10 mouse cellular contexts compared by ENCODE assay signal in genomic region chr1:77213462-77214098, GRCm38 (mm10).
DNase-seq lines count a peak whose midpoint lies in the region; ATAC-seq and TF ChIP-seq lines count a peak whose summit lies in the region.
"Had no signal": no experiment of that assay in that cellular context is flagged by ENCODE, and none has a peak within 500 bp of the region (broad histone marks: within the 10 kb centered on the region; RNA-seq: fewer than 3 reads in every experiment).

No protein-coding gene starts in this region.

- H3K36me3 ChIP-seq in heart, embryonic 11.5 days (ENCODE audit: control insufficient read depth, insufficient read depth, low read length), result no peaks in the 10 kb centered on the region
- H3K36me3 ChIP-seq: midbrain, embryonic 13.5 days had no signal

- no peak overlapping the region for H3K9ac ChIP-seq in heart, embryonic 11.5 days (ENCODE audit: low read depth, low read length)
- H3K9ac ChIP-seq: midbrain, embryonic 13.5 days had no signal

- peak; percentile 6 to 12 for DNase-seq in urinary bladder, adult 18-20 months (ENCODE audit: low spot score in 2 of 2)
- no peak for DNase-seq in urinary bladder, adult 2 months (ENCODE audit: low spot score)
- peak; percentile 7 for DNase-seq in lung, adult 2 months
- DNase-seq in right cerebral cortex, postnatal 36 days (ENCODE audit: low spot score in 2 of 2), result no peak
- DNase-seq in adrenal gland, adult 2 months, result no peak
- DNase-seq in ovary, postnatal 36 days (ENCODE audit: low spot score), result no peak
- DNase-seq: cerebellum, adult 9-10 months; gastrocnemius, postnatal 14 days had no signal

- no peaks in the 10 kb centered on the region for H3K4me1 ChIP-seq in heart, embryonic 11.5 days (ENCODE audit: control insufficient read depth, insufficient read depth, low read length)
- H3K4me1 ChIP-seq in lung, adult 2 months (ENCODE audit: control insufficient read depth, insufficient read depth, low read length), result no peaks in the 10 kb centered on the region
- H3K4me1 ChIP-seq: midbrain, embryonic 13.5 days had no signal

- no peaks in the 10 kb centered on the region for H3K27me3 ChIP-seq in heart, embryonic 11.5 days (ENCODE audit: control insufficient read depth, insufficient read depth, low read length)
- H3K27me3 ChIP-seq: midbrain, embryonic 13.5 days had no signal

- 0 out of 2 replicates have a peak overlapping the region, but pooled peaks have one; percentile 11 for H3K4me3 ChIP-seq in heart, embryonic 11.5 days (ENCODE audit: low read depth, low read length)
- no peak overlapping the region for H3K4me3 ChIP-seq in lung, adult 2 months (replicated peaks; ENCODE audit: extremely low read depth, low read depth, low read length)
- H3K4me3 ChIP-seq: midbrain, embryonic 13.5 days had no signal

- ATAC-seq in heart, embryonic 11.5 days (replicated peaks; ENCODE audit: insufficient number of reproducible peaks, low FRiP score, low TSS enrichment), result no peak
- ATAC-seq: midbrain, embryonic 13.5 days had no signal

- 20% methylated on average over 8 of the region's 8 CpGs for WGBS in heart, embryonic 11.5 days (ENCODE audit: insufficient replicate concordance)
- 12% methylated on average over 8 of the region's 8 CpGs for WGBS in lung, adult 2 months

- TF ChIP-seq CTCF in lung, adult 2 months (IDR thresholded peaks at IDR 0.05; ENCODE audit: insufficient read depth, low read length), result no peak

- no peaks in the 10 kb centered on the region for H3K9me3 ChIP-seq in heart, embryonic 11.5 days (replicated peaks; ENCODE audit: control insufficient read depth, low read length)
- H3K9me3 ChIP-seq: midbrain, embryonic 13.5 days had no signal

- peak overlapping the region; percentile 37 for H3K4me2 ChIP-seq in heart, embryonic 11.5 days
- H3K4me2 ChIP-seq: midbrain, embryonic 13.5 days had no signal

- no peak overlapping the region for H3K27ac ChIP-seq in heart, embryonic 11.5 days (ENCODE audit: low read depth, low read length)
- H3K27ac ChIP-seq: midbrain, embryonic 13.5 days had no signal

- TF ChIP-seq POLR2A in lung, adult 2 months (IDR thresholded peaks at IDR 0.05; ENCODE audit: borderline replicate concordance, extremely low read depth, low read depth, low read length), result no peak

Comparison
In these comparisons a context has a peak if more than half of its experiments do, and no peak if none do; other contexts are left out.
1. DNase-seq: peak in urinary bladder, adult 18-20 months (2 of 2) and lung, adult 2 months (single experiment); none in urinary bladder, adult 2 months (single experiment), right cerebral cortex, postnatal 36 days (0 of 2), adrenal gland, adult 2 months (single experiment) and ovary, postnatal 36 days (single experiment).